Mouse (Mus musculus) kidney, postnatal 4 days (tissue): ENCODE results near the gene Smpd3.

Experiments
- DNase-seq, 2 experiments: peaks; one replicate each; pipeline ENCODE4 v3.0.0; 2021; ENCODE audit warnings: mixed read lengths in 2 of 2

Gene Smpd3

DNA sequence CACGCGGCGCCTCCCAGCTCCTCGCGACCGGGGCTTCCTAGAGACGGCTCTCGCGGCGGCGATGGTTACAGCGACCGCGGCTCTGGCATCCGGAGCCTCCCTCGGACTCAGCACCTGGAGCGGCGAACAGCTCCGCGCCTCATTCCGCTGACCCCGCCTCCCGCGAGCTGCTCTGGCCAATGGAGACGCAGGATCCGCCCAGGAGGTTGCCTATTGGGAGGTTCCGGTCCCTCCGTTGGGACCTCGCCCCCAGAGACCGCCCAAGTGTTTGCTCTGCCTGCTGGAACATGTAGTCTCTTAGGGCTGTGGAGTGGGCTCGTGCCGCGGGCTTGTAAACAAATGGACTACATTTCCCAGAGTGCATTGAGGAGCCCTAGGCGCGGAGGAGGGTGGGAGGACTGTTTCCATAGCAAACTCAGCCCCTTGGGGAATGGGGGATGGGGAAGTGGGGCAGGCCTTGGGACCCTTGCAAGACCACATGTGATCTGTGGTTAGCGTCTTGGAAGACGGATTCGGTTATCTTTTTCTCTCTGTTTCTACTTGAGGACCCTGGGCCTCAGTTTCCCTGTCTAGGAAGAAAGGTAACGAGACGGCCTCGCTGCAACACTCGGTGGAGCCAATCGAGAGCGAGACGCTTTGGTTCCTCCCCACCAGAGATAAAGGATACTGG is at the start of gene Smpd3:
TSS of gene Smpd3 (minus strand) at position 137 of the 670 bp plus-strand sequence.
- peak; percentile 99 for DNase-seq

DNA sequence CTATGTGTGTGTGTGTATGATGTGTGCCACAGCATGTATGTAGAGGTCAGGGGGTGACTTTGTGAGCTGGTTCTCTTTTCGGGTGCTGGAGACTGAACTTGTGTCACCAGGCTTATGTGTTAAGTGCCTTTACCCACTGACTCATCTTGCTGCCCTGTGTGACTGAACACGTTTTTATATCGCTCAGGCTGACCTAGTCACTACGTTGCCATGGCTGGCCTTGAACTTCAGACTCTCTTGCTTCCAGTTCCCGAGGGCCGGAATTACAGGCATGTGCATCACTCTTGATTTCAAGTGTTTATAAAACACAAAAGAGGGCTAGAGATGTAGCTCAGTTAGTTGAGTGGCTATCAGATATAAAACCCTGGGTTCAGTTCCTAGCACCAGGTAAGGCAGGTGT is 43.2 kb upstream of the Smpd3 start:
- DNase-seq, result no peak

DNA sequence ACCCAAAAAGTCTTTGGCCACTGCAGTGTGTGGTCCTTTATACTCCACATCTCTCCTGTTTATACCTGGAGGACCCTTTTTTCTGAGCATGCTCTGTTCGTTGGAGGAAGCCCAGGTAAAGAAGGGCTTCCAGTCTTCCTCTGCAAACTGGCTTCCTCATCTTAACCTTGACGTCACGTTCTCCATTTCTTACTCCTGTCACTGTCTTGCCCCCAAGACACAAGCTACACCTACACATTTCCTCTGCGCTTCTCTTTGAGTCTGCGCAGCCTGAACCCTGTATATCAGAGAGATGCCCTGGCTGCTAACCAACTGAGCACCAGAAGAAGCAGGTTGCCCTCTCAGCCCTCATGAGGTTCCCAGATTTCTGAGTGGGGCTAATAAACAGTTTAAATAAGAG is 41.6 kb upstream of the Smpd3 start:
- DNase-seq, result no peak

DNA sequence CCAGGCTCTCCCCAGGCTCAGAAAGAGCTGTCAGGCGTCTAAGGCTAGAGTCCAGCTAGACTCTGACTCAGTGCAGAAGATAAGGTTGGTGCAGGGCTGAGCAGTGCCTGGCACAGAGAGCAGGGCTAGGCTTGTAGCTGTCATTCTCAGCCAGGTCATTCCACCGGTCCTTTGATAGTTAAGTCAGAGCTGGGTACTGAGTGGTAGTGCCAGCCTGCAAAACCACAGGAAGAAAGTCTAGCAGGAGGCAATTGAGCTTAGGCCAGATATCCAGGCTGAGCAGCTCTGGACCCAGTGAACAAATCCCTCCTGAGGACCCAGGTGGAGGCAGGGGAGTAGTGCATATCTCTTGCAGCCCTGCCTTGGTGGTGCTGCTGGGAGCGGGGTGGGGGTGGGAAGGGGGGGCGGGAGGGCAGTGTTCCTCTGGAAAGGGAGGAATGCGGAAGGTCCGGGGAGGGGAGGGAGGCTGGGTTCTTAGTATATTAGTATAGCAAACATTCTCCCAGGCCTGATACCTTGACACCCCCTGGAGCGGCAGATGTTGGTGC is 40.8 kb upstream of the Smpd3 start:
- DNase-seq, result no peak

DNA sequence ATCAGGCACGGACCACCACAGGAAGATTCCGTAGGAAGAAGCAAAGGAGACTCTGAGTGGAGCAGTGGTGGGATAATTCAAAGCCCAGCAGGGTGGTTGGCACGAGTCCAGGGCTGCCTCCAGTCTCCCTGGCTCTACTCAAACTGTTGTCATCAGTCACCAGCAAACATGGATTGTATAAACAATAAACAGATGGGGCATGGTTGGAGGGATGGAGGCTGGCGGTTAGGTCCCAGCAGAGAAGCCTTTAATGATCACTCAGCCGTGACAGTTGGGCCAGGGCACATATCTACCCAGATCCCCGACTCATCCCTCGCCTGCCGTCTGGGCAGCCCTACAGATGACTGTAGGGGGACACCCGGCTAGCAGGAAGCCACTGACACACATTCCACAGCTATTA is 39.1 kb upstream of the Smpd3 start:
- DNase-seq, result peak; percentile 44 to 51

DNA sequence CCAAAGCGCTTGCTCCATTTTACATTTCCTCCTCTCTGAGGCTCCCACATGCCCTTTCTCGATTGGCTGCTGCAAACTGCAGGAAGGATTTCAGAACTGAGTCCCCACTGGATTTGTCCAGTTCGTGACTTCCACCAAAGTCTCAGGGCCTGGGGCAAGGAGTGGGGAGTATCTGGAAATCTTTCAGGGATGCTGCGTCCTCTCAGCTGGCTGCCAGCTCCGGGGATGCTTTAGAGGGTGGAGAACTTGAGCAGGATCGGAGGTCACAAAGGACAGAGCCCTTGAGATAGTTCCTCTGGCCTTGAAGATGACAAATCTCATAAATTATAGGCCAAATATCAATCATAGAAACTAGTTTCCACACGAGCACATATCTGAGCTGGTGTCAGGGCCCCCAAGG is 38.2 kb upstream of the Smpd3 start:
- no peak for DNase-seq

DNA sequence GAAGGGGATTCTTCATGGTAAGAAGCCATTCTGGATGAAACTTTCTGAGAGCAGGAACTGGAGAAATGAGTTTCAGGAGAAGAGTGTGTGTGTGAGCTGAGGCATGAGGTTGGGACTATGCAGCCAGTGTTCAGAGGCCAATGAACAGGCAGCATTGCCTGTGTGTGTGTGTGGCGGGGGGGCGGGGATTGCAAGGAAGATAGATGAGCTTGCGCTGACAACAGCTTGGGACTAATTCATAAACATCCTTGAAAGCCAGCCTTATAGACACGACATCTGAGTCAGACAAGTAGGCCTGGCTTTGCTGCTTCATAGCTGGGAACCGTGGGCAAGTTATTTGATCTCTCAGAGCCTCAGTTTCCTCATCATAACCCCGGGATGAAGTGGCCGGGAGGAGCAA is 31.3 kb upstream of the Smpd3 start:
- DNase-seq, result no peak

DNA sequence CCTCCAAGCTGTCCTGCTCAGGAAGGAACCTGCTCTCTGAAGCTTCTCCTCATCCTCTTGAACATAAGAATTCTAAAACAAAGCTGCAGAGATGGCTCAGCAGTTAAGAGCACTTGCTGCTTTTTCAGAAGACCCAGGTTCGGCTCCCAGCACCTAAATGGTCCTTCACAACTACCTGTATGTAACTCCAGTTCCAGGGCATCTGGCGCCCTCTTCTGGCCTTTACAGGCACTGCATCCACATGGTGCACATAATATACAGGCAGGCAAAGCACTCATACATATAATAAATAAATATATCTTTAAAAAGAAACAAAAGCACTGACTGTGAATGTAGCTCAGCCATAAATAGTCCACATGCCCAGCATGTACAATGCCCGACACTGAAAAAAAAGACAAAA is 30.7 kb upstream of the Smpd3 start:
- no peak for DNase-seq

DNA sequence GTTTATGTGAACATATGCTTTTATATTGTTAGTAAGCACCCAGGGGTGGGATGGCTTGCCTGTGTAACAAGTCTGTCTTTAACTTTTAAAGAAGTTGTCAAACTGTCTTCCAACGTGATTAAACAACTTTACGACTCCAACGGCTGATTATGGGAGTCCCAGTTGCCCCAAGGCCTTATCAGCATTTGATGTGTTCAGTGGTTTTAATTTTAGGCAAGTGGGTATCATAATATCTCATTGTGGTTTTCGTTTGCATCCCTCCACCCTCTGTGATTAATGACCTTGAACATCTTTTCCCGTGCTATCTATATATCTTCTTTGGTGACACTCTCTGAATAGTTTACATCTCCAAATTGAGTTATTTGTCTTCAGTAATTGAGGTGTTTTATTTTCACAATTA is 27.0 kb upstream of the Smpd3 start:
- no peak for DNase-seq

DNA sequence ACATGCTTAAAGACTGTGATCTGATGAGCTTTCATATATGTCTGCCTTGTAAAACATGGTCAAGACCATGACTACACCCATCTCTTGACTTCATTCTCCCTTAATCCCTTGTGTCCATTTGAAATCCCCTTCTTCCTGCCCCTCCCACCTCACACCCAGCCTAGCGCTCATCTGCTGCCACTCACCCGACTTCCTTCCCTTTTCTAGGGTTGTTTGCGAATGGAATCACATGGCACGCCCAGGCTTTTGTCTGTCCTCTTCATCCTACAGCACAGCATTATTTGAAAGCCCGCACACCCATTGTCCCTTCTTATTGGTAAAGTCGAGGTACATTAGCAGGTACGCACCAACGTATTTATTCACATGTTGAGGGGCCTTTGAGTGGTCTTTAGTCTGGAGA is 26.5 kb upstream of the Smpd3 start:
- no peak for DNase-seq

DNA sequence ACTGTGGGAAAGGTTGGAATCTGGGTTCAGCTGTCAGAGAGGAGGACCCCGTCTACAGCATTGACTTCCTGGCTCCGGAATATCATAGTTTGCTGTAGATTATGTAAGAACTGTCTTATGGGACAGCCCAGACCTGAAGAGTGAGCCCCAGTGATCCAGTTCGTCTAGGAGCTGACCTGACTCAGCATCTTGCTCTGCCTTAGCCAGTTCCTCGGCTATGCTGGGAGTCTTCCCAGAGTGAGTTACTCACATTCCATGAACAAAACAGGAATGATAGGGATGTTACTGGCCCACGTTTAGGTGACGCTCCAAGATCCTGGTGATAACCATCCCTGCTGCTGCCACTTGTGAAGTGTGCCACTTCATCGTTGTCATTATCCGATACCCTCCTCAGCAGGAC is 25.5 kb upstream of the Smpd3 start:
- DNase-seq, result no peak

DNA sequence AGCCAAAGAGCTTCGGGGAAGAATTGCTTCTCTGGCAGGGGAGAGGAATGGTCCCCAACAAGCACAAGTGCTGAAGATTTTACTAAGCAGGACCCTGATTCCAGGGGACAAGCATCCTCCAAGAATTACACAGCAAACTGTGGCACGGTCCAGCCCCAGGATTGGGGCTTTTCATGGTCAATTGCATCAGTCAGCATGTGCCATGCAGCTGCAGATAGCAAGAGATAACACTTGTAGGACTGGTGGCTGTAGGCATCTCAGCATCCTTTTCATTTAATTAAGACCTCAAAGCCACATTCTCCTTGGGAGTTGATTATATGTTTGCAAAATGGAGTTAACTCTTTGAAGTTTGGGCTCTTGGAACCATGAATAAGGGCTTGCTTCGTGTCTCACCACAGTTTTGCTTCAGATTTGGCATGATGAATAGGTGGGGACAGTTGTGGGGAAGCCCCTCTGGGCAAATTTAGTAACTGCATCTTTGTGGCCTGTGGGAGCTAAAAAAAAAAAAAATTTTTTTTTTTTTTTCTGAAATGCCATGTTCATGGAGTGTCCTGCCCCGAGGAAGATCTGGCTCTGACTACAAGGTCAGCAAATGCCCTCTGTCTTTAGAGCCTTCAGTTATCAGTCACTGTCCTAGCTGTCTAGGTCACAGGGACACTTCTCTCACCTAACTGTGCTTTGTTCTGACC is 22.0 kb upstream of the Smpd3 start:
- no peak for DNase-seq

DNA sequence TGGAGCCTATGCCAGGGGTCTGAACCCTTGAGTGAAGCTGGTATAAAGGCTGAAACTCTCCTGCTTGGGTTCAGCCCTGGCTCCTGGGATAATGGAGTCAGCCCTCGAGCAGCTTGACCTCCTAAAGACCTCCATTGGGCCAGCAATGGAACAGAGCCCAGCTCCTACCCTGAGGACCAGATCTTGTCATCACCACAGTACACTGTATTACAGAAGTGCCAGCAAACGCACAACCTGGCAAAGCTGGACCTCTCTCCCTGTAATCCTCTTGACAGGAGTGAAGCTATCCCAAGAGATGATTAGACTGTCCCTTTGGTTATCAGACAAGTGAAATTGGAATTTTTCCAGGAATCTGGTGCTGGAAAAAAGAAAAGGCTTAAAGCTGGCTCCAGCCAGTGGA is 13.3 kb upstream of the Smpd3 start:
- no peak for DNase-seq

DNA sequence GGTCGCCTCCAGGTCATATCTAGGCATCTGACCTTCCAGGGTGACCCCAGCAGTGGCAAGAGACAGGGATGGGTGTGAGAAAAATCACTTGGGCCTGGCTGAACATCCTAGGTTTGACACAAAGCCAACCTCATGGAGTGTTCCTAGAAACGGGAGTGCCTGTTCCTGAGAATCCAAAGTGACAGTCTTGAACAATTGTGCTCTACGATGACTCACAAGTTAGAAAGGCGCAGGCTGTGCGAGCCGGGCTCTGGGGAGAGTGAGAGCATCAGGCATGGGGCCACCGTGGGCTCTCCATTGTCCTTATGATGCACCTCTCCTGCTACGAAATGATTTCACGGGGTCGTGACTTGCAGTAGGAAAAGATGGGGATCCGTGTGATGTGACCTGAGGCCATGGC is 11.6 kb upstream of the Smpd3 start:
- DNase-seq, result no peak

DNA sequence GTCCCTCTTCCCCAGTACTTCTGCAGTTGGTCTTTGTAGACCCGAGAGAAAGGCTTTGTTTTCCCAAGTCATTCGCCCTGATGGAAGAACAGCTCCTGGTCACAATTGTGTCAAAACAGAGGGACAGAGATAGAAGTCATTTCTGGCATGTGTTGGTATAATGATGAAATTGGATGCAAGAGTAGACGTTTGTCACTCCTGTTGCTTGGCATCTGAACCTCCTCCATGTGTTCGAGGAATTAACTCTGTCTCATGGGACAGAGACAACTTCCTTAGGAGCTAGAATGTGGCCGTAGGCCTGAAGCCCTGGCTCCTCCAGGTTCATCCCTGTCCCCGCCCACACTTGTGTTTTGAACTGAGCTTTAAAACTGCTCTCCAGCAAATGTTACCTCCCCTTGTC is 8.3 kb upstream of the Smpd3 start:
- no peak for DNase-seq

DNA sequence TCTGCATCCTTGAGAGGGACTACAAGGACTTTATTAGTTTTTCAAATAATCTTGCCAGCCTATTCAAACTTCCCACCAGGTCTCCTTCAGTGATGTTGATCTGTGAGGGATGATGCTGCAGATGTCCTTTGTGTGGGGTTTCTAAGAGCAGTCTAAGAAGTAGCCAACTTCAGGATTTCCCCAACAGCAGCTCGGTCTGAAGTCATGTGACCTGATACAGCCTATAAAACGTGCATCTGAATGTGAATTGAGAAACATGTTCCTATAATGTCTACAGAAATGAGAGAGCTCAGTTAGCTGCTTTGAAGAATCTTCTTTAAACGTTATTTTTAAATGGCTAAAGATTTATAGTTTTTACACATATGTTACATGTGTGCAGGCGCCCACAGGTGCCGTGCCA is 5.7 kb upstream of the Smpd3 start:
- no peak for DNase-seq

DNA sequence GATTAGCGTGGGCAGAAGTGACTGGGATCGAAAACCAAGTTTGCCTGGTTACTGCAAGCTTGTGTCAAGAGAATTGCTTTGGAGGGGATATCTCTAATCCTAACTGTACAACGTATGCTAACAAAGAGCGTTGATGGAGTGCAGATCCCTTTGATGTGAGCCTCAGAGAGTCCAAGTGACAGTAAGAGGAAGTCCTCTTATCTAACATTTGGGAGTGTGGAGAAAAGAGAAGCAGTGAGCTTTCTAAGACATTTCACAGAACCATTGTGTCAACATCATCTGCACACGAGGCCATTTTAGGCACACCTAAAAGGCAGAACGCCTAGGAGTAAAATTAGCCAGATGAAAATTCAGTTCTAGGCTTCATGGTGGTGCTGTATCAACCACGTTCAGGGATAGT is 5.0 kb upstream of the Smpd3 start:
- no peak for DNase-seq

DNA sequence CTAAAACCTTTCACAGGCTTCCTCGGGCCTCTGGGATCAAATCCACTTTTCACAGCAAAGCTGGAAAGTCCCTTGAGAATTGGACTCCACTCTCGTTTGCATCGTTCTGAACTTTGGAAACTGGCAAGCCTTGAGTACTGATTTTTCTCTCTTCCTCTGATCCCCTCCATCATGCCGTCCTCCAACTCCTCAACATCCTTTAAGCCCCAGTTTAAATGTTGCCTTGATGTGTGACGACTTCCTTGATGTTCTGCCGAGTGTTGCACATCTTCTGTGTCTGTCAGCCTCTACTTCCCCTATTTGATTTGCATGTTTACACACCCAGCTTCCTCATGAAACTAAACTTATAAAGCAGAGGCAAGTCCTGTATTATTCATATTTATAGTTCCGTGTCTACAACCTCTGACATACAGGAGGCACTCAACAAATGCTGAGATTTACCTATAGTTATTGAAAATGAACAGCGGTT is 987 bp upstream of the Smpd3 start:
- DNase-seq, result peak; percentile 3 to 4

DNA sequence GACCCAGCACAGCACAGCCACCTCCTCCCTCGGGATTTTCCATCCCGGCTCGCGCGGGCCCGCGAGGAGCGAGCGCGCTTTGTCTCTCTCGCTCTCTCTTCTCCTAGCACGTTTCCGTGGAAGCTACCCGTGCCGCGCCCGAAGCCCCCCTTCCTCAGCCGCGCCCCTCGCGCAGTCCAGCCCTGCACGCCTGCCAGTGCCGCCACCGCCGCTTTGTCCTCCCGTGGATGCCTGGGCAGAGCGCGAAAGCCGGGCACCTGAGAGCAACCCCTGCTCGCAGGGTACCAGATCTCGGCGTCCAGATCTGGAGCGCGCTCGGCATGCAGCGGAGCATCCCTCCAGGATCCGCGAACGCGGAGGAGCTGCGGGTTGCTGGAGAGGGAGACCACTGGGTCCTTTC is 1.2 kb downstream of the Smpd3 start:
- peak in 1 of 2 experiments; percentile 2 for DNase-seq

DNA sequence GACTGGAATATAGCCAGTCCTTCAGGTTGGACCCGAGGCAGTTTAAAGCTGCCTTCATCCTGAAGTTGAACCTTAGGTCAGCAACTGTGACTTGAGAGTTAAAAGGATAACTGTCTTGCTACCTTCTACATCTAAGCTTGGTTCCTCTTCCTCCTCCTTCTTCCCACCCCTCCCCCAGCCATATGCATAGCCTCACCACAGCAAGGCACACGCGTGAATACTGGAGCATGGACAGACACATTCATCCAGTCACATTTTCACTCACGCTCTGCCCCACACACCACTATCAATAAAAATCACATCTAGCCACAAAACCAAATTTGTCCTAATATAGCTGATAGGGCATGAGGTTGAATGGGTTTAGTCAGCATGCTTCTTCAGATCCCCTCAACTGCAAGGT is 1.8 kb downstream of the Smpd3 start:
- DNase-seq, result no peak

DNA sequence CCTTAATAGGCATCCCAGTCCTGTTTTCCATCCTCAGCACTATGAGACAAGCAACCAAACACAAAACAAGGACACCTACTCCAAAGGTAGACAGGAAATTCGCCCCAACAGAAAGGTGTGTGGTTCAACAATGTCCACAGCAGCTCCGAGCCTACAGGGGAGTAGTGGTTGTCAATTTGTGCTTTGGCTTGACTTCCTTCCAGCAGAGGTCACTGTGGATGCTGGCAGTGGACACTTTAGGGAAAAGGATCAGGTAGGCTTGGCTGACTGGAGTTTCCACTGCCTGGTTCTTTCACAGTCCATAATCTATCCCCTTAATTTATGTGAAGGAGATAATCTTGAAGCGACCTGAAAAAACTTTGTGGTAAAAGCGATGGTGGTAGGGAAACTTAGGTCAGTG is 2.6 kb downstream of the Smpd3 start:
- peak; percentile 9 to 11 for DNase-seq

DNA sequence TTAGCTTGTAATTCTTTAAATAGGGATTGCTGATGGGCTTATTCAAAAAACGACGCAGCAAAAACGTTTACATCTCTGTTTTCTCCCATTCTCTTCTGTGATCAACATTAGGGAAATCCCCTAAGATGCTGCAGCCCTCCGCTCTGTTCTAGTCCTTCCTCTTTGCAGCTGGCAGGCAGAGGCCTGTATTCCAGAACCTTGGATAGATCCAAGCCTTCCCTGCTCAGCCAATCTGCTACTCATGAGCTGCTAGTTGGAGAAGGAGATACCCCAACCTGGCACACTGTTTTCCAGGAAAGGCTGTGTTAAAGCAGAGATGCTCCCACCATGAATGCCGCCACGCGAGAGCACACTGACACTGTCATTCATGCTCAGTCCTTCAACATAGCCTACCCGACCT is 4.4 kb downstream of the Smpd3 start:
- peak; percentile 36 to 47 for DNase-seq

DNA sequence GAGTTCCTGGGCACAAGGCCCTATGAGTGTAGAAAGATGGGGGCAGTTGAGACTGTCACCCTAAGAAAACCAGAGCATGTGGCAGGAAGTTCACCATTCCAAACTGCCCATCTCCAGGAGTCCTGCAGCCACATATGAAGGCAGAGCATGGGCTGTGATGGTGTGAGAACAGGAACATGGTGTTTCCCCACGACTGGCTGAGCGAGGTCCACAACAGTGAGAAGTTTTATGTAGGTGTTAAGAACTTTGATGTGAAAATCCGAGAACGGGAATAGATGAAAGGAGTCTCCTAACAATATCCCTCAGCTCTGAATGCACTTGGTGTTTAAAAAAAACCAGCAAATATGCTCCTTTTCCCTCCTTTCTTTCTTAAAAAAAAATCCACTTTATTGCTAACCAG is 5.3 kb downstream of the Smpd3 start:
- DNase-seq, result no peak

DNA sequence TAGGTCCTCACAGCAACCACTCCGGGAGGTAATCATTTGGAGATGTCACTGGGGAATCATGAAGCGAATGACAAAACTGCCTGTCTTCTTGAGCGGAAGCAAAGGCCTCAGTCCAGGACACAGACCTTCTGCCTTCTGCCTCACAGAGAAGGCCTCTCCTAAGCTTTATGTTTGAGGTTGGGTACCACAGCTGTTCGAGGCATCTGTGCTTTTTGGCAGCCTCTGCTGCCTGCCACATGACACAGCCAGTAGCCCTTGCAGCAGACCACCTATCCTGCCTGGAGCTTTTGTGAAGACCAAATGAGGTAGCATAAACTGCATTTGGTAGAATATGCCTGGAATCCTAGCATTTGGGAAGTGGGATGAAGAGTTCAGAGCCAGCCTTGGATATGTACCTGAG is 11.2 kb downstream of the Smpd3 start:
- DNase-seq, result no peak

DNA sequence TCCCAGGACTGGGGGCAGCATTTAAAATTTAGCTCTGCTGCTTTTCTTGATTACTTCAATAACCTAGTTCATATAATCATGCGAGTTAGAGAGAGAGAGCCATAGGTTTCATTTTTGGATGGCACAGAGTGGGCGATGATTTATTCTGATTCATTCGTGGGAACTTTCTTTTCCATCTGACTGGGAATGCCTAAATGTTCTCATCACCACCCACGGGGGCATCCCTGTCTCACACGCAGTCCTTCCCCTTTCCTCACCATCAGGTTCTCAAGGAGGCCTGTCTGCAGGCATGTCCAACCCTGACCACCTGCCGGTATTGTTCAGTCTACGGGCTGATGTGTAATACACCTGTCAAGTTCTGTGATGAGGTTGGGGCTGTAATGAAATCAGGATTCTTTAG is 16.4 kb downstream of the Smpd3 start:
- DNase-seq, result no peak
